Mouse (Mus musculus): ENCODE measurements around the gene Wnt2b.

- TF ChIP-seq CTCF (IDR thresholded peaks at IDR 0.05; ENCODE audit: insufficient read depth, low read depth, low read length) (no peak), POLR2A (IDR thresholded peaks at IDR 0.05; ENCODE audit: insufficient read depth, low read depth, low read length) (no peak)
These were observed 4.4 kb upstream of the Wnt2b start for GRCm38 (mm10) chr3:104965991-104966554.

Data from olfactory bulb, adult 2 months (tissue).